Mouse (Mus musculus) liver, embryonic 13.5 days (tissue): ENCODE data around the gene Arrdc4. TPM values are rescaled to one million over a fixed set of nuclear protein-coding genes. Genes with fewer than 3 reads are reported as not detected.
A peak's percentile ranks its signal among the peaks of the same experiment; 100 is the strongest.

Source experiments
- ATAC-seq: fragments of 200-750 bp; cut with Nextera tagmentation; 2 replicates; pipeline ENCODE4 v1.8.0; 2017; ENCODE audit warnings: low read depth, mild to moderate bottlenecking, moderate number of reproducible peaks, moderate library complexity
- DNase-seq: peaks from one replicate; pipeline ENCODE4 v3.0.0; 2022
- H3K27ac ChIP-seq: fragments of 300-500 bp; sonication (generic); 2 replicates; pipeline ENCODE4 v1.5.1; 2015; ENCODE audit warnings: moderate library complexity, mild to moderate bottlenecking, inconsistent platforms
- H3K27me3 ChIP-seq: fragments of 300-500 bp; sonication (generic); 2 replicates; pipeline ENCODE4 v1.6.1; 2015; ENCODE audit warnings: mild to moderate bottlenecking, inconsistent platforms
- H3K36me3 ChIP-seq: fragments of 300-500 bp; sonication (generic); 2 replicates; pipeline ENCODE4 v1.6.1; 2015; ENCODE audit warnings: mild to moderate bottlenecking, inconsistent platforms
- H3K4me1 ChIP-seq: fragments of 300-500 bp; sonication (generic); replicated peaks from 2 replicates; pipeline ENCODE4 v1.6.1; 2015; ENCODE audit warnings: inconsistent platforms
- H3K4me2 ChIP-seq: fragments of 300-500 bp; sonication (generic); 2 replicates; pipeline ENCODE4 v1.6.1; 2015; ENCODE audit warnings: inconsistent platforms, mild to moderate bottlenecking, moderate library complexity
- H3K4me3 ChIP-seq: fragments of 300-500 bp; sonication (generic); replicated peaks from 2 replicates; pipeline ENCODE4 v1.5.1; 2015; ENCODE audit warnings: mild to moderate bottlenecking, inconsistent platforms
- H3K9ac ChIP-seq: fragments of 300-500 bp; sonication (generic); 2 replicates; pipeline ENCODE4 v1.6.1; 2015; ENCODE audit warnings: mild to moderate bottlenecking, inconsistent platforms
- H3K9me3 ChIP-seq: fragments of 300-500 bp; sonication (generic); replicated peaks from 2 replicates; pipeline ENCODE4 v1.6.1; 2016; ENCODE audit warnings: inconsistent platforms
- WGBS: fragments of 180-500 bp; shearing (Covaris S2); methylation state at CpG from one replicate; pipeline ENCODE4 v1.1.7; 2015; ENCODE audit not compliant: insufficient replicate concordance; 5-methylcytosine and 5-hydroxymethylcytosine counted together
- polyA plus RNA-seq: library from polyadenylated mRNA; unstranded; fragments of >200 nt; fragmentation: Nextera tagmentation; extraction: Ambion mirVana; gene quantifications from 2 replicates; pipeline ENCODE4 v1.2.1, GENCODE M21; 2015

The Arrdc4 gene
- polyA plus RNA-seq, 1 experiment from 2014 or later: 3.7 TPM

DNA sequence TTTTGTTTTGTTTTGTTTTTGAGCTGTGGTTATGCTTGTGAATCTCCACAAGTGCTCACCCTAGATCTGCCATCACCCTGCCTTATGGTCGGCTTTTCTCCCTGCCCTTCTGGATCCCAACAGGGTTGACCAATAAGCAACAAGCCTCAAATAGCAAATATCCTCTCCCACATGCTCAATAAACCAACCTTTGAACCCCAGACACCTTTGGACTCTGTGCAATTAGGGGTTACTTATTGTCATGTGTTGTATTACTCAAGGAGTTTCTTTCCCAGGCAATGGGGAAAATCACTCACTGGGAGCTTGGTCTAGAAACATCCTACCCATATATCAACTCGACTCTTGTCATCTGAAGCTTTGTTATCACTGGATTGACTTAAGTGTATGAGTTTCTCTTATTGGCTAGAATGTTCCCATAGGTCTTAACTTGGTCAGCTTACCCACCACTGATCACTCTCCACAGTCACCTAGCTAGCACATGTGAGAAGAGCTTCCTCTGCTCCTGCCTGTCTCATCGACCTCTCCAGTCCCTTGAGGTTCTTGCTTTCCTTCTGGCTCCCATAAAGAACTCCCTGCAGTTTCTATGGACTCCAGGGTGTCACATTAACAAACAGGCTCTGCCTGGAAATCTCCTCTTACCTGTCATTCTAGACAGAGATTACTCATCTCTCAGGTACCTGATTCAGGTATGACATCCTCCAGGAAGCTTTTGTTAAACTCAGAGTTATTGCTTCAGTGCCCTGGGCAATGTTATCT, 40.3 kb downstream of the Arrdc4 start:
- no peak for ATAC-seq
- H3K4me3 ChIP-seq: no peak overlapping the region
- no peaks in the 10 kb centered on the region for H3K27me3 ChIP-seq
- H3K36me3 ChIP-seq: no peaks in the 10 kb centered on the region
- 48% methylated on average over 3 of the region's 3 CpGs for WGBS
- H3K4me2 ChIP-seq: no peak overlapping the region
- no peak for DNase-seq
- H3K27ac ChIP-seq: no peak overlapping the region
- H3K9ac ChIP-seq: no peak overlapping the region
- no peaks in the 10 kb centered on the region for H3K9me3 ChIP-seq
- no peaks in the 10 kb centered on the region for H3K4me1 ChIP-seq

DNA sequence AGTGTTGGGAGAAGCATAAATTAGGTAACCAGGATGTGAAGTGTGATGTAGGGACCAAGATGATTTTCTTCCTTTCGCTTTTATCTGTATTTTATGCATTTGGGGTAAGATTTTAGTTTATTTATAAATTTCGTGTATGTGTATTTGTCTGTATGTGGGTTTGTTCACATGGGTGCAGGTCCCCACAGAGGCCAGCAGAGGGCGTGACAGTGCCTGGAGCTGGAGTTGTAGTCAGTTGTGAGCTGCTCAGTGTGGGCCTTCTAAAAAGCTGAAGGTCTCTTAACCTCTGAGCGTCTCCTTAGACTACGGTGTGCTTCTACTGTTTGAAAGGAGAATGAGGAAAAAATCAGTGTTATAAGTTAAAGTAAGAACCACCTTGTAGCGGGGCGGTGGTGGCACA, 43.9 kb downstream of the Arrdc4 start:
- ATAC-seq (no peak), DNase-seq (no peak)
- Histone ChIP-seq H3K9ac (no peak overlapping the region), H3K27me3 (no peaks in the 10 kb centered on the region), H3K36me3 (no peaks in the 10 kb centered on the region), H3K4me3 (no peak overlapping the region), H3K4me2 (no peak overlapping the region), H3K9me3 (no peaks in the 10 kb centered on the region), H3K27ac (no peak overlapping the region), H3K4me1 (no peaks in the 10 kb centered on the region)
- 76% methylated on average over 7 of the region's 7 CpGs for WGBS

- no peak for DNase-seq
- H3K36me3 ChIP-seq: no peaks in the 10 kb centered on the region
- H3K4me1 ChIP-seq: no peaks in the 10 kb centered on the region
- no peak overlapping the region for H3K27ac ChIP-seq
- H3K9ac ChIP-seq: no peak overlapping the region
- H3K4me2 ChIP-seq: no peak overlapping the region
- no peak overlapping the region for H3K4me3 ChIP-seq
- ATAC-seq: no peak
- 76% methylated on average over 3 of the region's 3 CpGs for WGBS
- no peaks in the 10 kb centered on the region for H3K9me3 ChIP-seq
- H3K27me3 ChIP-seq: no peaks in the 10 kb centered on the region
Measured at GRCm38 (mm10) chr7:68697313-68697712, 51.7 kb downstream of the Arrdc4 start.

GRCm38 (mm10) chr7:68696908-68697307, 52.1 kb downstream of the Arrdc4 start:
- H3K36me3 ChIP-seq: no peaks in the 10 kb centered on the region
- WGBS: 70% methylated on average over 6 of the region's 6 CpGs
- H3K4me2 ChIP-seq: no peak overlapping the region
- H3K27ac ChIP-seq: no peak overlapping the region
- H3K9ac ChIP-seq: no peak overlapping the region
- H3K4me3 ChIP-seq: no peak overlapping the region
- H3K9me3 ChIP-seq: no peaks in the 10 kb centered on the region
- peak; percentile 51; the same call in 1 of the 2 replicates for ATAC-seq
- H3K27me3 ChIP-seq: no peaks in the 10 kb centered on the region
- no peak for DNase-seq
- no peaks in the 10 kb centered on the region for H3K4me1 ChIP-seq

GRCm38 (mm10) chr7:68696446-68696845, 52.6 kb downstream of the Arrdc4 start:
- ATAC-seq (no peak), DNase-seq (no peak)
- WGBS: 69% methylated on average over 5 of the region's 5 CpGs
- H3K27me3 ChIP-seq: no peaks in the 10 kb centered on the region
- H3K9me3 ChIP-seq: no peaks in the 10 kb centered on the region
- H3K36me3 ChIP-seq: no peaks in the 10 kb centered on the region
- H3K4me1 ChIP-seq: no peaks in the 10 kb centered on the region
- no peak overlapping the region for H3K4me2 ChIP-seq
- no peak overlapping the region for H3K4me3 ChIP-seq
- no peak overlapping the region for H3K9ac ChIP-seq
- no peak overlapping the region for H3K27ac ChIP-seq

GRCm38 (mm10) chr7:68692731-68693130, 56.3 kb downstream of the Arrdc4 start:
- Histone ChIP-seq H3K4me3 (no peak overlapping the region), H3K27me3 (no peaks in the 10 kb centered on the region), H3K27ac (no peak overlapping the region), H3K4me1 (no peaks in the 10 kb centered on the region), H3K36me3 (no peaks in the 10 kb centered on the region), H3K4me2 (no peak overlapping the region), H3K9me3 (no peaks in the 10 kb centered on the region), H3K9ac (no peak overlapping the region)
- DNase-seq: no peak
- no peak for ATAC-seq
- 41% methylated on average over 4 of the region's 4 CpGs for WGBS

GRCm38 (mm10) chr7:68691454-68691853, 57.6 kb downstream of the Arrdc4 start:
- Histone ChIP-seq H3K9ac (no peak overlapping the region), H3K4me2 (no peak overlapping the region), H3K4me3 (no peak overlapping the region), H3K27ac (no peak overlapping the region), H3K36me3 (no peaks in the 10 kb centered on the region), H3K4me1 (no peaks in the 10 kb centered on the region), H3K27me3 (no peaks in the 10 kb centered on the region), H3K9me3 (no peaks in the 10 kb centered on the region)
- ATAC-seq (no peak), DNase-seq (no peak)
- 67% methylated on average over 1 of the region's 1 CpGs for WGBS

DNA sequence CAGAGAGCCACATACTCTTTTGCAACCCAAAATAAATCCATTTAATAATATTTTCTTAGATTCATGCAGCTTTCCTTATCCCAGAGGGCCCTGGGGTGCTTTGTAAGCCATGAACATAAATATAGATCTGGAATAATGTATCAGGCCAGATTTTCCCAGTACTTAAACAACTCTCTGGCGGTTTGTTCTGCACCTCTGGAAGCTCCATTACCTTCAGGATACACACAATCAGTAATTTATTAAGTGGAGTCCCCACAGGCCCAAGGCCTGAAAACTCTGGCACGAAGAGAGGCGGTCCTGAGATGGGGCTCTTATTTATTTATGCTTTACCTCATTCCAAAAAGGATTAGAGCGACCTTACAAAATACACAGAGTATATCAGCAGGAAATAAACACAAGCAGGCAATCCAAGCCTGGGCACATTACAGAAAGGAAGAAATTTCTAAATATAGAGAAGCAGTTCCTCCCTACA, 61.9 kb downstream of the Arrdc4 start:
- no peak overlapping the region for H3K4me3 ChIP-seq
- no peak overlapping the region for H3K27ac ChIP-seq
- peaks cover 4% of the 10 kb centered on the region; the same call in 1 of the 2 replicates for H3K4me1 ChIP-seq
- WGBS: 55% methylated on average over 4 of the region's 4 CpGs
- H3K9me3 ChIP-seq: no peaks in the 10 kb centered on the region
- no peak for ATAC-seq
- DNase-seq: no peak
- no peaks in the 10 kb centered on the region for H3K36me3 ChIP-seq
- no peak overlapping the region for H3K4me2 ChIP-seq
- no peaks in the 10 kb centered on the region for H3K27me3 ChIP-seq
- H3K9ac ChIP-seq: no peak overlapping the region
